Mouse (Mus musculus): ENCODE measurements around the gene Mea1. TPM values are rescaled to one million over a fixed set of nuclear protein-coding genes. Genes with fewer than 3 reads are reported as not detected.

Gene Mea1
- 99.0 and 106 TPM in 2 replicates for polyA plus RNA-seq (2012; rRNA removed)

DNA sequence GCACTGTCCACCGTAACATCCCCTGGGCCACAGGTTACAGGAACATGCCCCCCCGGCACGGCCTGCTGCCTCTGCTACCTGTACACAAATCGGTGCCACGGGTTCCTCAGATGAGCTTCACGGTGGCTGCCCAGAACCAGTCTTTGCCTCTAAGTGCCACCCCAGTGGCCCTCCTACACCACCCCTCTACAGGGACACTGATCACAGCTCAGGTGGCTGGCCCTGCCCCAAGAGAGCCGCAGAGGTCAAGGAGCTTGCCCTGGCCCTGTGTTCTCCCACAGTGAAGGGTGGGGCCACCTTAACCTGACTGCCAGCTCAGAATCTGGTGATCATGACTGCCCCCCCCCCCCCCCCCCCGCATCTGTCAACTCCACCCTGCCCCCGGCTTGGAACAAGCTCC, at the start of gene Mea1:
Gene Mea1, plus strand, starts transcription at position 378 of the 400 bp plus-strand sequence.
- no peak for DNase-seq (ENCODE audit: low spot score)

- no peak for DNase-seq (ENCODE audit: low spot score)
Measured at GRCm38 (mm10) chr17:46629685-46630441, 48.7 kb upstream of the Mea1 start.

GRCm38 (mm10) chr17:46636831-46637523, 41.6 kb upstream of the Mea1 start:
- no peak for DNase-seq (ENCODE audit: low spot score)

- no peak for DNase-seq (ENCODE audit: low spot score)
Measured at GRCm38 (mm10) chr17:46639929-46640328, 38.7 kb upstream of the Mea1 start.

DNA sequence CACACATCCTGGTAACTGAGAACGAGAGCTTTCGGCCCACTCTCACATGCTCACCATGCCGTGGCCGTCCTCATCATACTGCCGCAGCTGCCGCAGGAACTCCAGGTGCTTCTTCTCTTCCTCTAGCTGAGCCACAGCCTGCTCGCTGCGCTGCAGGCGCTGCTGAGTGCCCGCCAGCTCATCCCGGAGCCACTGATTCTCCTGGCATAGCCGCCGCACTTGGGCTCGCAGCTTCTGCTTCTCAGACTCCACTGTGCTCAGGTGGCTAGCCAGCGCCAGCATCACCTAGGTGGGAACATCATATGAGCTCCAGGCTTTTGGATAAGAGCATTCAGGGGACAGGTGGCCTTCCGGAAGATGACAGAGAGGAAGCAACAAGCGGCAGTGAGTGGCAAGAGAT, 36.5 kb upstream of the Mea1 start:
- DNase-seq (ENCODE audit: low spot score): no peak

GRCm38 (mm10) chr17:46644152-46644805, 34.3 kb upstream of the Mea1 start:
- DNase-seq (ENCODE audit: low spot score): no peak

DNA sequence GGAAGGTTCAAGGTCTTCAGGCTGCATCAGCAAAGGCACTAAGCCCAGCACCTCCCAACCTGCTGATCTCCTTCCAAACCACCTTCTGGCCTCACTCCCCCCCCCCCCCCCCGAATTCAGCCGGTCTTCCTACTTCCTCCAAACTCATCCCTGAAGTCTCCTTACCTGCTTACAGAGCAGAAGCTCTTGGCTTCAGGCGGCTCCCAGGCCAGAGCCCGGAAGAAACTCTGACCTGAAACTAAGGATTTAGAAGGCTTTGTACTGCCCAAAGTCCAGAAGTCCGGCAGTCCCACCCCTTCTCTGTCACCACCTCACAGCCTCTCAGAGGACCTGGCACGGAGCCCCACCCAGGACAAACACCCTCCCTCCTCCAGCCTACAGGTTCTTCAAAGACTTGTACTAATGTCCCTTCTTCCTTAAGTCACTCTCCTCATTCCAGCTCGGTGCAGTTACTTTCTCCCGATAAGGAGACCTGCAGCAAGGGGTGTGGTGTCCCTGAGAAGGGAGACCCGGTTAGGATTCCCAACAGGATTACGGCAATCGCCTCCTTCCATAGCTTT, 33.6 kb upstream of the Mea1 start:
- DNase-seq (ENCODE audit: low spot score): peak; percentile 49

- peak; percentile 99 for DNase-seq (ENCODE audit: low spot score)
Measured at GRCm38 (mm10) chr17:46645561-46646321, 32.9 kb upstream of the Mea1 start, which contains the start of the genes Klc4 and Mrpl2. Gene Klc4, minus strand, starts transcription at chr17:46646022. Gene Mrpl2, plus strand, starts transcription at chr17:46646229.

GRCm38 (mm10) chr17:46646322-46646662, 32.3 kb upstream of the Mea1 start:
- DNase-seq (ENCODE audit: low spot score): no peak

DNA sequence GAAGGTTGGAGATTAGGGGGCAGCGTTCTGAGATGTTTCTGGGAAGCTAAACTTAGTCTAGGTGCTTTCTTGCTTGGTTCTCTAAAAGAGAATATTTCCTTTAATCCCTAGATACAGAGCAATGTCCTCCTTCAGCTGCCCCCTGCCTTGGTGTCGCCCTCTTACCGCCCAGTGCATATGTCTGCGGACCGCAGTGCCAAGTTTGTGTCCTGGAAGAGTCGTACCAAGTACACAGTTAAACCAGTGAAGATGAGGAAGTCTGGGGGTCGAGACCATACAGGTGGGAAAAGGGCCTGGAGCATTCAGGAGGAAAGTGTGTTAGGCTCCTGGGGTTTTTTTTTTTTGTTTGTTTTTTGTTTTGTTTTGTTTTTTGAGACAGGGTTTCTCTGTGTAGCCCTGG, 31.3 kb upstream of the Mea1 start:
- DNase-seq (ENCODE audit: low spot score): no peak

- DNase-seq (ENCODE audit: low spot score): no peak
Measured at GRCm38 (mm10) chr17:46648436-46648835, 30.2 kb upstream of the Mea1 start.

GRCm38 (mm10) chr17:46649811-46650210, 28.8 kb upstream of the Mea1 start:
- no peak for DNase-seq (ENCODE audit: low spot score)

DNA sequence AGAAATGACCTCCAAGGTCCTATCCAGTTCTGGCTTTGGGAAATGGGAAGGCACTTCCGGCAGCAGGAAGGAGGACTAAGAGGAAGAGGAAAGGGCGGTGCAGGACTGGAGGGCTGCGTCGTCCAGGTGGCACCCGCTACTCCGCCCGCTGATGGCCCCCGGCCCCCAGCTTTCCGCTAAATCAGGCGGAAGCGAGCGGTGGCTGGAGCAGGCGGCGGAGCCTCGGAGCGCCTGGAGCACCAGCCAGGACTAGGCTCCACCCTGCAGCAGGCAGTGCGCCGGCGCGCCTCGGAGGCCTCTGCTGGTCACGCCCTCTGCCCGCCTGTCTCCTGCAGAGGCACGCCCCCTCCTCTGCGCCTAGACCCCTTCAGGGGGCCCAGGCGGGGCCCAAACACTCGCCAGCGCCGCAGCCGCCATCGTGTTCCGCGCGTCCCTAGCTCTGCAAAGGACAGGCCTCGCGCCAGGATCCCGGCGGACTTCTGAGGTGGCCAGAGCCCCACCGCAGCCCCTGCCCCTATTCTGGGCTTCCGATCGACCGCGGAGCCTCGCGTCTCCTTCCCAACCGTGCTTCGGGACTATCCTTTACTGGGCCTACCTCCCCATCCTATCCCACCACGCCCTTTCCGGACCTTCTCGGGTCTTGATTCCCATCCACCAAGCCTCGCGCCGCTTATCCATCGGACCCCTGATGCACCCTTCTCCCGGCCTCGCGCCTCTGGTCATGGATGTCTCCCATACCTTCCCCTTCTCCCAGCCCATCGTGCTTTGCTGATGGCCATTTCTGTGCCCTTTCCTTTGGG, 28.2 kb upstream of the Mea1 start, which contains the start of gene Cul7:
Gene Cul7, plus strand, starts transcription at position 106 of the 800 bp plus-strand sequence.
- DNase-seq (ENCODE audit: low spot score): peak; percentile 78

DNA sequence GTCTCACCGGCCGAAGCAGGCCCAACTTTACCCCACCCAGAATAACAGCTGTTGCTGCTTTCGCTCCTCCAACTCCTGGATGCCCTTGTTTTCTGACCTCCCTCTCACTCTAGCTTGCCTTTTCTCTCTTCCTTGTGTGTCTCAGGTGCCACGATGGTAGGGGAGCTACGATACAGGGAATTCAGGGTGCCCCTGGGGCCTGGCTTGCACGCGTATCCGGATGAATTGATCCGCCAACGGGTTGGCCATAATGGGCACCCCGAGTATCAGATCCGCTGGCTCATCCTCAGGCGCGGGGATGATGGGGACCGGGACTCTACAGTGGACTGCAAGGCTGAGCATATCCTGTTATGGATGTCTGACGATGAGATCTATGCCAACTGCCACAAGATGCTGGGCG, 27.3 kb upstream of the Mea1 start:
- no peak for DNase-seq (ENCODE audit: low spot score)

- DNase-seq (ENCODE audit: low spot score): no peak
Measured at GRCm38 (mm10) chr17:46651755-46652547, 26.6 kb upstream of the Mea1 start.

DNA sequence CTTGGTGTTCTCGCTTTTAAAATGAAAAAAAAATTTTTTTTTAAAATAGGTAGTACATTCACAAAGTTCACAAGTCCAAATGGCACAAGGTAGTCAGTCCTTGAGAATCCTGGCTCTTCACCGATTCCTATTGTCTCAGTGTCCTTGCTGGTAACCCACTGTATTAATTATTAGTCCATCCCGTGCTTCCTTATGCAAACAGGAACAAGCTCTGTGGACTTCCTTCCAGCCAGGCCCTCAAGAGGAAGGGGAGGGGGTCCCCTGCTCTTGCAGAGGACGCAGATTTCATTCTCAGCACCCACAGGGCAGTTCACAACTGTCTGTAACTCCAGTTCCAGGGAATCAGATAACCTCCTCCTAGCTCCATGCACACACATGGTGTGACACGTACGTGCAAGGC, 22.5 kb upstream of the Mea1 start:
- no peak for DNase-seq (ENCODE audit: low spot score)

GRCm38 (mm10) chr17:46661351-46661750, 17.2 kb upstream of the Mea1 start:
- DNase-seq (ENCODE audit: low spot score): no peak

GRCm38 (mm10) chr17:46661981-46662380, 16.6 kb upstream of the Mea1 start:
- DNase-seq (ENCODE audit: low spot score): no peak

DNA sequence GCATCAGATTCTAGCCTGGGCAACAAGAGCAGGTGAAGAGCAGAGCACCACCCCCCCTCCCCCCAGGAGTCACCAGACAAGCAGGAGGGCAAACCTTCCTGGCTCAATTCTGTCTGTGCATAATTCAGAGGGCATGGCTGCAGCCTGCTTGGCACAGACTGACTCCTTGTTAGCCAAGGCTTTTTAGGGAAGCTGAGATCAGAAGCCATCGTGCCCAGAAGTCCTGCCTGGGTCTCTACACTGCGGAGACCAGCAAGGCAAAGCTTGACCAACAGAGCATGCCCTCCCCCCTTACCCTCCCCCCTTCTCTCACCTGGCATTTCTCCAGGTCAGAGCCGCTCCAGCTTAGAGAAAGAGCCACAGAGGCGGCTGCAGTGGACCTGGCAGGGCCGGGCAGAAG, 15.9 kb upstream of the Mea1 start:
- no peak for DNase-seq (ENCODE audit: low spot score)

DNA sequence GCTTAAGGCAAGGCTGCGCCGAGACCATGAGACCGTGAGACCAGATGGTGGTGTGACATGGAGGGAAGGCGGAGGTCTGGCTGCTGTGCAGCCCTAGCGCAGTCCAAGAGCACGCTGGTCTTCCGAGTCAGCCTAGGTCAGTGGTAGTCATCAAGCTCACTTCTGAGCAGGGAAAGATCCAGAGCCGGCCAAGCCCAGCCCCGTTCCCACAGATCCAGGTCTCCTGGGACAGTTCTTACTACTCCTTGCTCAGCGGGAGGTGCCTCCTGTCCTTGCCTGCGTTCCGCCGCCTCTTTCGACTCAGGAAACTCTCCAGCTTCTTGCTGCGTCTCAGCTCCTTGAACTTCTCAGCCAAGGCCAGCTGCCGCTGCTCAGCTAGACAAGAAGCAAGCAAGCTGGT, 10.9 kb upstream of the Mea1 start:
- DNase-seq (ENCODE audit: low spot score): no peak
